Mouse (Mus musculus) embryo, embryonic 11 days (tissue): Measurements from ENCODE around the gene Wnt16.
A peak's percentile ranks its signal among the peaks of the same experiment; 100 is the strongest.
"Not testable (repeated sequence)": the region's sequence is repeated elsewhere in the genome, so short reads cannot be mapped to it uniquely, and the experiment has no call there.

Experiments used
- DNase-seq: peaks from one replicate; pipeline ENCODE4 v3.0.0-alpha.2; 2015

Gene Wnt16

GRCm38 (mm10) chr6:22288004-22288736 lies at the start of gene Wnt16:
Wnt16 (plus strand) TSS chr6:22288227.
- DNase-seq, result peak; percentile 64

- DNase-seq, result no peak
Measured at GRCm38 (mm10) chr6:22243321-22243720, 44.7 kb upstream of the Wnt16 start.

GRCm38 (mm10) chr6:22246696-22247095 lies 41.3 kb upstream of the Wnt16 start:
- no peak for DNase-seq

GRCm38 (mm10) chr6:22258784-22259183 lies 29.2 kb upstream of the Wnt16 start:
- DNase-seq, result no peak

GRCm38 (mm10) chr6:22262519-22262918 lies 25.5 kb upstream of the Wnt16 start:
- DNase-seq, result no peak

- DNase-seq, result not testable (repeated sequence)
Measured at GRCm38 (mm10) chr6:22264094-22264493, 23.9 kb upstream of the Wnt16 start.

- DNase-seq, result no peak
Measured at GRCm38 (mm10) chr6:22266018-22266417, 22.0 kb upstream of the Wnt16 start.

- no peak for DNase-seq
Measured at GRCm38 (mm10) chr6:22267807-22268667, 20.0 kb upstream of the Wnt16 start.

- no peak for DNase-seq
Measured at GRCm38 (mm10) chr6:22268677-22269076, 19.4 kb upstream of the Wnt16 start.

- no peak for DNase-seq
Measured at GRCm38 (mm10) chr6:22269840-22270521, 18.0 kb upstream of the Wnt16 start.

- no peak for DNase-seq
Measured at GRCm38 (mm10) chr6:22277941-22278340, 10.1 kb upstream of the Wnt16 start.

GRCm38 (mm10) chr6:22280217-22280861 lies 7.7 kb upstream of the Wnt16 start:
- peak; percentile 29 for DNase-seq

- DNase-seq, result no peak
Measured at GRCm38 (mm10) chr6:22282405-22282804, 5.6 kb upstream of the Wnt16 start.

- peak; percentile 73 for DNase-seq
Measured at GRCm38 (mm10) chr6:22288737-22289460, 872 bp downstream of the Wnt16 start.

GRCm38 (mm10) chr6:22289461-22290021 lies 1.5 kb downstream of the Wnt16 start:
- DNase-seq, result peak; percentile 46

- no peak for DNase-seq
Measured at GRCm38 (mm10) chr6:22290790-22291189, 2.8 kb downstream of the Wnt16 start.

GRCm38 (mm10) chr6:22292056-22292455 lies 4.0 kb downstream of the Wnt16 start:
- peak; percentile 39 for DNase-seq

- no peak for DNase-seq
Measured at GRCm38 (mm10) chr6:22293922-22294321, 5.9 kb downstream of the Wnt16 start.

- DNase-seq, result no peak
Measured at GRCm38 (mm10) chr6:22297028-22297427, 9.0 kb downstream of the Wnt16 start.

- DNase-seq, result no peak
Measured at GRCm38 (mm10) chr6:22298059-22298458, 10.0 kb downstream of the Wnt16 start.

- peak; percentile 73 for DNase-seq
Measured at GRCm38 (mm10) chr6:22325364-22326072, 37.5 kb downstream of the Wnt16 start.
